Mouse (Mus musculus) E14TG2a.4 (cell line): ENCODE results near the gene Gas2l3.
A peak's percentile ranks its signal among the peaks of the same experiment; 100 is the strongest.

Experiments
- H3K27me3 ChIP-seq: 2 replicates; pipeline ENCODE4 v1.6.1; 2014; ENCODE audit warnings: low read length, control low read depth; ENCODE audit not compliant: insufficient read depth
- H3K36me3 ChIP-seq: 2 replicates; pipeline ENCODE4 v1.6.1; 2014; ENCODE audit warnings: low read length, control low read depth; ENCODE audit not compliant: insufficient read depth
- H3K4me1 ChIP-seq: replicated peaks from 2 replicates; pipeline ENCODE4 v1.6.1; 2014; ENCODE audit warnings: low read depth, low read length, control low read depth
- H3K4me3 ChIP-seq: replicated peaks from 2 replicates; pipeline ENCODE4 v1.5.1; 2014; ENCODE audit warnings: mild to moderate bottlenecking, low read length
- H3K9me3 ChIP-seq: 2 replicates; pipeline ENCODE4 v1.6.1; 2014; ENCODE audit warnings: low read length, control low read depth
- CTCF ChIP-seq: conservative IDR thresholded peaks from 2 replicates; pipeline ENCODE4 v1.5.1; 2014; ENCODE audit warnings: low read length
- NANOG ChIP-seq: IDR thresholded peaks from 2 replicates; pipeline ENCODE4 v1.6.1; 2014; ENCODE audit warnings: borderline replicate concordance, low read length, mixed read lengths
- POU5F1 ChIP-seq: IDR thresholded peaks from 2 replicates; pipeline ENCODE4 v1.6.1; 2014; ENCODE audit warnings: low read length, borderline replicate concordance

Gene Gas2l3

DNA sequence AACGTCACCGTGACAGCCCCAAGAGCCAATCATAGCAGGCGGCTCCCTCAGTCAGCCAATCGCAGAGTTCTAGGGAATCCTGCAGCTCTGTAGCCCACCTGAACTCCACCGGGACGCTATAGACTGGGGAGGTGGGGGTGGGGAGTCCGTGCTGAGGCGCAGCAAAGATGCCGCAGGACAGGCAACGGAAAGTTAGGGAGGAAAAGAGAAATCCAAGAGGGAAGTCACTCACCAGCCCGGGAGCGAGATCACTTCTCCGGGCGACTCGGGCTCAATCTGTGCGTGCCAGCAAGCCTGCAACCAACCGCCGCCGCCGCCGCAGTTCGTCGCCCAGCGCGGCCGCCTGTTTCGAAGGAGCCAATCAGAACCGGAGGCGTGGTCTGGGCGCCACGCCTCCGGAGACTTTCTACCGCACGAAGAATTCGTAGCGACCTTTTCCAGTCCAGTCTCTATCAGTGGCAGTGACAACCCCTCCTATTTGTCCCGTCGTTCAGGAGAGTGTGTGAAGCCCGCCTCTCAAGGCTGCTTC is at the start of gene Gas2l3:
Gene Gas2l3, minus strand, starts transcription at position 345 of the 529 bp plus-strand sequence.
- Histone ChIP-seq H3K27me3 (peaks cover 17% of the 10 kb centered on the region), H3K36me3 (peaks cover 16% of the 10 kb centered on the region), H3K9me3 (peaks cover 5% of the 10 kb centered on the region; the same call in 1 of the 2 replicates), H3K4me1 (peaks cover 27% of the 10 kb centered on the region), H3K4me3 (peak within 1 kb of the TSS; percentile 88)
- TF ChIP-seq NANOG (no peak), CTCF (no peak), POU5F1 (no peak)

DNA sequence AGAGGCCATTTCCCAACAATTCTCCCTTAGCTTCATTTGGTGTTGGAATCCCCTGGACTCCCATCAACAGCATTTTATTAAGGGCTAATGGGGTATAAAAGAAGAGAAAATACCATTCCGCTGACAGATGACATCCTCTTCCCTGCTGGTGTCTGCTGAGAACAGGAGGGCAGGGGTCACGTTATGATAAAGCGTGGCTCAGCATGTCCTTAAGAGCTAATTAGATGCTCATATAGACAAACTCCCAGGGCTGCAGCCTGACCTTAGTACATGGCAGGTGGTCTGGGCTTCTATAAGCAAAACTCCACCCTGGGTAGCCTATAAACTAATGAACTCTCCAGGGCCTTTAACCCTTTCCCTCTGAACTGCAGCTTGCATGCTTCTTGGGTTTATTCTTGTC is 47.6 kb upstream of the Gas2l3 start:
- peaks cover 15% of the 10 kb centered on the region for H3K4me1 ChIP-seq
- H3K9me3 ChIP-seq = no peaks in the 10 kb centered on the region
- H3K4me3 ChIP-seq = no peak overlapping the region
- TF ChIP-seq POU5F1 = no peak
- no peak for TF ChIP-seq NANOG
- TF ChIP-seq CTCF = no peak
- H3K36me3 ChIP-seq = no peaks in the 10 kb centered on the region
- H3K27me3 ChIP-seq = no peaks in the 10 kb centered on the region

DNA sequence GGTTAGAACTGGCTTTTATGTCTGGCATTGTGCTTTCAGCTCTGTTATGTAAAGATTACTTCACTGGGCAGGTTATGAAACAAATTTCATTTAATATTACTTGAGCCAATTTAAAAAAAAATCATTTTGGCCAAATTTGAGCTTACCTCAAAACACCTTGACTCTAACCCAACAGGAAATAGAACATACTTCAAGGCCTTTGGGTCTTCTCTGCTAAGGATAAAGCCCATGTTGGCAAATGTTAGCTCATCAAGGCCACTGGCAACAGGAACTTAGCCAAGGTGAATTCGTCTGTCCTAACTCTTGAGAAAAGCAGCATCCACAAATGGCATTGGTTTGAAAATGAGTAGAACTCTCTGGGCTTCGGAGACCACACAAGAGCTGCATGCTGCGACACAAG is 46.5 kb upstream of the Gas2l3 start:
- no peak for TF ChIP-seq CTCF
- no peak for TF ChIP-seq NANOG
- no peak for TF ChIP-seq POU5F1
- Histone ChIP-seq H3K9me3 (no peaks in the 10 kb centered on the region), H3K27me3 (no peaks in the 10 kb centered on the region), H3K4me3 (no peak overlapping the region), H3K4me1 (peaks cover 15% of the 10 kb centered on the region), H3K36me3 (no peaks in the 10 kb centered on the region)

DNA sequence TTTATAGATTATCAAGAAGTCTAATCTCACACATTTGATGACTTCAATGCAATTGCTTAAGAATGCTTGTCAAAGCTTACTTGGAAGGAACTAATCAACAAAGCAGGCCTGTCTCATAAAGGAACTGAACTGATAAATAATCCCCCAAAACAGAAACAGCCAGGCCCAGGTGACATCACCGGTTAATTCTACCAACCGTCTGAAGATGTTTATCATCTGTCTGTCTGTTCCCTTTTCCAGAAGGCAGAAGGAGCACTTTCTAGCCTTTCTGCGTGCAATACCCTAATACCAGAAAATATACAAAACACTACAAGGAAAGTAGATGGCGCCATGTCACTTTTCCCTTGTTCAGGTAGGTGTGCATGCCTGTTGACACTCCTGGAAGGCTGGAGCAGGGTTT is 45.7 kb upstream of the Gas2l3 start:
- H3K9me3 ChIP-seq = no peaks in the 10 kb centered on the region

GRCm38 (mm10) chr10:89486995-89487742 is 43.4 kb upstream of the Gas2l3 start:
- H3K27me3 ChIP-seq = no peaks in the 10 kb centered on the region
- H3K36me3 ChIP-seq = no peaks in the 10 kb centered on the region
- TF ChIP-seq POU5F1 (no peak), NANOG (no peak), CTCF (no peak)
- no peaks in the 10 kb centered on the region for H3K9me3 ChIP-seq
- no peak overlapping the region for H3K4me3 ChIP-seq
- H3K4me1 ChIP-seq = peaks cover 19% of the 10 kb centered on the region

More for the DNA sequence above, 45.7 kb upstream of the Gas2l3 start:
- Histone ChIP-seq H3K4me1 (peaks cover 15% of the 10 kb centered on the region), H3K27me3 (no peaks in the 10 kb centered on the region), H3K4me3 (no peak overlapping the region), H3K36me3 (no peaks in the 10 kb centered on the region)
- TF ChIP-seq CTCF (no peak), NANOG (no peak), POU5F1 (no peak)

- Histone ChIP-seq H3K9me3 (peaks cover 4% of the 10 kb centered on the region; the same call in 1 of the 2 replicates), H3K27me3 (no peaks in the 10 kb centered on the region), H3K4me1 (peaks cover 25% of the 10 kb centered on the region), H3K4me3 (no peak overlapping the region), H3K36me3 (no peaks in the 10 kb centered on the region)
- TF ChIP-seq POU5F1 (no peak), CTCF (no peak), NANOG (no peak)
Measured at GRCm38 (mm10) chr10:89484907-89485306, 41.1 kb upstream of the Gas2l3 start.

DNA sequence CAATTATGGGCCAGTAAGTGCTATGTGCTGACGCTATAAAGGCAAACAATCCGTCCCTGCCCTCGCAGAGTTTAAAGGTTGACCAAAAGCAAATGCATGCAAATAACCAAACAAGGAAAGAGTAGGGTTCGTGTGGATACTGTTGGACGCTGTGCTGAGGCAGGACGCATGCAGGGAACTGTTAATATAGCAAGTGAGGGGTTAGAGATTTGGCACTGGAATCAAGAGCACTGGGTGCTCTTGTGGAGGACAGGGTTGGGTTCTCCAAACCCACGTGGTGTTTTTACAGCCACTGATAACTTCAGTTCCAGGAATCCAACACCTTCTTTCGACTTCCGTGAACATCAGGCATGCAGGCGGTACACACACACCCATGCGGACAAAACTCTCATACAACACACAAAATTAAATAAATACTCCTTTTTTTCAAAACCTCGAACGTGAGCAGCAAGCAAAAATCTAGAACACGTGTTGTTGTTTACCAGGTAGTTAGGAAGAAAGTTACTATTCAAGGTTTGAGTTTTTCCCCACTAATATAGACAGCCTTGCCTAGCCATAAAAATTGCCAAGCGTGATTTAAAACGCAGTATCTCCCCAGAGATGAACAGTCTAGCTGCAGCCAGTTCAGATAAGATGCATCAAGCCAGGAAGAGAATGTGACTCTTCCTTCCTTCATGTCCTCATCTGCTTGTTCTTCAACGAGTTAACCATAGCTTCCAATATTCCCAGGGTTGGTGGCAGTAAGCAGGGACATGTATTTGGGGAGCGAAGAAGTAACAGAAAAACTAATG is 40.2 kb upstream of the Gas2l3 start:
- Histone ChIP-seq H3K9me3 (peaks cover 4% of the 10 kb centered on the region; the same call in 1 of the 2 replicates), H3K4me1 (peaks cover 25% of the 10 kb centered on the region), H3K36me3 (no peaks in the 10 kb centered on the region), H3K27me3 (no peaks in the 10 kb centered on the region), H3K4me3 (no peak overlapping the region)
- TF ChIP-seq POU5F1 (no peak), CTCF (no peak), NANOG (no peak)

- Histone ChIP-seq H3K27me3 (no peaks in the 10 kb centered on the region), H3K9me3 (peaks cover 4% of the 10 kb centered on the region; the same call in 1 of the 2 replicates), H3K4me1 (peaks cover 25% of the 10 kb centered on the region), H3K36me3 (no peaks in the 10 kb centered on the region), H3K4me3 (no peak overlapping the region)
- TF ChIP-seq POU5F1 (no peak), NANOG (no peak), CTCF (no peak)
Measured at GRCm38 (mm10) chr10:89483113-89483512, 39.3 kb upstream of the Gas2l3 start.

DNA sequence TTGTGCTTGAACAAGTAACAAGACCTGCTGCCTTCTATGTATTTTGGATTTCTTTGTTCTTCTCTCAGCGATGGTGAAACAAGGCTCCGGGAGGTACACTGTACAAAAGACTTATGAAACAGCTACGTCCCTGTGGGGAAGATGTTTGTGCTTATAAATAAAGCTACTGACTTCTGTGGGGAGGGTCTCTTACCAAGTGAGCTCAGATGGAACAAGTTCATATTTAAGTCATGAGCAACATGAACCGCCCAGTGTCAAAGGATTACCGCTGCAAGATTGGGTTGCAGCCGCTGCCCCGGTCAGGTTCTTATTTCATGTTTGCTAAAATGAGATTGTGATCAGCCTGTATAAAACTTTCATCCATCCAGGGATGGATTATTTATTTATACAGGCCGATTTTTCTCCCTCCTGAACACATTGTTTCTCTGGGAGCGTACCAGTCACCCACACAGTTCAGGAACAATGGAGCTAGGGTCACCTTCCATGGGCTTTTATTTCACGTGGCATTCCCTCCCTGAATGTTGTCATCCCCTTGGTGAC is 38.4 kb upstream of the Gas2l3 start:
- TF ChIP-seq POU5F1 (no peak), NANOG (no peak), CTCF (no peak)
- no peaks in the 10 kb centered on the region for H3K27me3 ChIP-seq
- no peaks in the 10 kb centered on the region for H3K36me3 ChIP-seq
- H3K4me1 ChIP-seq = peaks cover 20% of the 10 kb centered on the region
- no peak overlapping the region for H3K4me3 ChIP-seq
- peaks cover 4% of the 10 kb centered on the region; the same call in 1 of the 2 replicates for H3K9me3 ChIP-seq
